Mouse (Mus musculus) activated CD4-positive, CD25-positive, alpha-beta regulatory T cell, adult 4 months (primary cell): ENCODE measurements around the gene Nr4a1. TPM values are rescaled to one million over a fixed set of nuclear protein-coding genes. Genes with fewer than 3 reads are reported as not detected.
A peak's percentile ranks its signal among the peaks of the same experiment; 100 is the strongest.

Source experiments
- ATAC-seq: one replicate; pipeline ENCODE4 v1.8.0; 2017
- polyA plus RNA-seq, 2 experiments: library from polyadenylated mRNA; unstranded; fragments of 100-300 nt; shearing (Covaris generic); gene quantifications; one replicate each; pipeline ENCODE4 v1.2.1; 2017

The Nr4a1 gene
- polyA plus RNA-seq, 2 experiments from 2014 or later = 37.5 to 92.8 TPM

- ATAC-seq = no peak
Measured at GRCm38 (mm10) chr15:101233641-101234275, 20.3 kb upstream of the Nr4a1 start.

- no peak for ATAC-seq
Measured at GRCm38 (mm10) chr15:101234611-101235341, 19.3 kb upstream of the Nr4a1 start.

DNA sequence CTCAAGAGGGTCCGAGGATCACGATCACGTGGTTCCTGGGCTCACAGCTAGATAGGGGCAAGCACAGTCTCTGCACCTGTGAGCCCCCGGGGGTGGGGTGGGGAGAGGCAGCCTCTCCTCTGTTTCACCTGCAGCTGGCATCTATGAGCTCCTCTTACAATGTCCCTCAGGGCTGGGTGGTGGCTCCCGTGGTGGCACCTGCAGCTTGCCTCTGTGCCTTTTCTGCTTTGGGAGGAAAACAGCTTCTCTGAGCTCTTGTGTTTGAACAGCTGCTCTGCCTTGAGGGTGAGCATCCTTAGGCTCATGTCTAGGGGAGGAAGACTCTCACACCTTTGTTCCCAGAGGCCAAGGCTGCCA, 18.7 kb upstream of the Nr4a1 start:
- no peak for ATAC-seq

- no peak for ATAC-seq
Measured at GRCm38 (mm10) chr15:101235728-101236327, 18.2 kb upstream of the Nr4a1 start.

DNA sequence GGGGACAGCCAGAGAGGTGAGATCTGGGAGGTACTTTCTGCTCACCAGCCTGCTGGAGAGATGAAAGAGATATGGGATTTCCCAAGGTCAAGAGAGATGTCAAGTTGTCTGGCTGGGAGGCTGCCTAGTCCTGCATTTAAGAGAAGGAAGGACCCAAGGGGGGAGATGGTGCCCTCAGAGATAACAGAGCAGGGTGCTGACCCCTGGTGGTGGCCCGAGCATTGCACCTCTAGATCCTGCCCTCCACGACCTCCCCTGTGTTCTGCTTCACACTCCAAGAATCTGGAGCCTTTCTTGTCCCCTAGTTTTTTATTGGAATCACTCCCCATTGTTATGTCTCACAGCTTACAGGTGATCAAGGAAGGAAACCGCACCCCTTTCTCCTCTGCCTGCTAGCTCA, 17.2 kb upstream of the Nr4a1 start:
- peak; percentile 48 for ATAC-seq

GRCm38 (mm10) chr15:101238885-101239511, 15.1 kb upstream of the Nr4a1 start:
- peak; percentile 12 for ATAC-seq

DNA sequence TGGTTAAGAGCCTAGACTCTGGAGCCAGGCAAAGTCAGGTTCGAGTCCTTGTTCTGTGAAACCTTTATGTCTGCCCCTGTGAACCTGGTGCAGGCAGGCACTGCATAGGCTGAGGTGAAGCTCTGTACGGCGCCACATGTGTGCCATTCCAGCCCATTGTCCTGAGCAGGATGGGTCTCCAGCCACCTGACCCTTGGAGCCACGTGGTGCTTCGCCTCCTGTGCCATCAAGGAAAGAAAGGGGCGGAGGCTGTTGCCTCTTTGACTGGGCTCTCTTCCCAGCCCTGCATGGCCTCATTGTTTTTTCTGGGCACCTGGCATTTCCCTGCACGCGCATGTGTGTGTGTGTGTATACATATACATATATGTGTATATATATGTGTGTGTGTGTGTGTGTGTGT, 14.2 kb upstream of the Nr4a1 start:
- ATAC-seq = no peak

DNA sequence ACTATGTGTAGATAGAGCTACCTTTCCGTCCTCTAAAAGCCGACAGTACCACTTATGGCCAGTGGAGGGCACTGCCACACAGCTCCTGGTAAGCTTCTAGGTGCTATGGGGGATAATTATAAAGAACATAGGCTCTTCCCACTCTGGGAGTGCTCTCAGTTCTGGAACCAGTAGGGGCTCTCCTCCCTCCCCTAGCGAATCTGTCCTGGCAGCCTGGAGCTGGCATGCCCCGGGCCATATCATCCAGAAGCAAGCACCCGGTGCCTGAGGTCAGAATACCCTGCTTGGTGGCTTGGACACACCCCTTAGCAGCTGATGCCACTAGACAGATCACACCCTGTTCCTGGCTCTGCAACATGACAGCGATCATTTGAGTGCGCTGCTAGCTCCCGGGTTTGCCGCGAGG, 13.3 kb upstream of the Nr4a1 start:
- ATAC-seq = peak; percentile 79

- ATAC-seq = no peak
Measured at GRCm38 (mm10) chr15:101241236-101241635, 12.8 kb upstream of the Nr4a1 start.

- no peak for ATAC-seq
Measured at GRCm38 (mm10) chr15:101241853-101242252, 12.2 kb upstream of the Nr4a1 start.

DNA sequence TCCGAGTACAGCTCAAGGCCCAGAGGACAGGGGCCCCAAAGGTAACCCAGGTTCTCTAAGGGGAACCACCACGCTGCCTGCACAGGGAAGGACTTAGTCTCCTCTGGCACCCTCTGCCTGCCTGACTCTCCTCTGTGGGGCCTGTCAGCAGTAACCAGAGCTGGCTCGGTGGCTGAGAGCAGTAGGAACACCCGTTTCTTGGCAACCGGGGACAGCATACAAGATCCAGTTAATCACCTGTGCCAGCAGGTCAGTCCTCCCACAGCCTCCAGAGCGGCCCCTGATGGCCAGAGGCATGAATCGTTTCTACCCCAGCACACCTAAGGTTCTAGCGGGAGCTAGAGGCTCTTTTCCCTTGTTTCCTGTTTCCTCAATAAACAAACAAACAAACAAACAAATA, 11.4 kb upstream of the Nr4a1 start:
- ATAC-seq = no peak

DNA sequence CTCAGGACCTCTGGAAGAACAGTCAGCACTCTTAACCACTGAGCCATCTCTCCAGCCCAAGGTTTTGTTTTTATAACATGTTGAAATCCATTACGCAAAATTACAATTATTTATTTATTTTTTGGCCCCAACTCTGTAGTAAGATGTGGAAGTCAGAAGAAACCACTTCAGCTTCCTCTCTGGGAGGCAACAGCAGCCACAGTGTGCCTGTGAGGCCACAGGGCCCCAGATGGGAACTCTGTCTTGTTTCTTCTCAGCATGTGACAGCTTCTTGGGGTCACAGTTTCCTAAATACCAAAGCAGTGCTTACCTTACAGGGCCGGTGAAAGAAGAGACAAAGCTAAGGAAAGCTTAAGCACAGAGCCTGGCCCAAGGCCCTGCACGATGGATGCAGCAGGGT, 10.1 kb upstream of the Nr4a1 start:
- ATAC-seq = no peak

DNA sequence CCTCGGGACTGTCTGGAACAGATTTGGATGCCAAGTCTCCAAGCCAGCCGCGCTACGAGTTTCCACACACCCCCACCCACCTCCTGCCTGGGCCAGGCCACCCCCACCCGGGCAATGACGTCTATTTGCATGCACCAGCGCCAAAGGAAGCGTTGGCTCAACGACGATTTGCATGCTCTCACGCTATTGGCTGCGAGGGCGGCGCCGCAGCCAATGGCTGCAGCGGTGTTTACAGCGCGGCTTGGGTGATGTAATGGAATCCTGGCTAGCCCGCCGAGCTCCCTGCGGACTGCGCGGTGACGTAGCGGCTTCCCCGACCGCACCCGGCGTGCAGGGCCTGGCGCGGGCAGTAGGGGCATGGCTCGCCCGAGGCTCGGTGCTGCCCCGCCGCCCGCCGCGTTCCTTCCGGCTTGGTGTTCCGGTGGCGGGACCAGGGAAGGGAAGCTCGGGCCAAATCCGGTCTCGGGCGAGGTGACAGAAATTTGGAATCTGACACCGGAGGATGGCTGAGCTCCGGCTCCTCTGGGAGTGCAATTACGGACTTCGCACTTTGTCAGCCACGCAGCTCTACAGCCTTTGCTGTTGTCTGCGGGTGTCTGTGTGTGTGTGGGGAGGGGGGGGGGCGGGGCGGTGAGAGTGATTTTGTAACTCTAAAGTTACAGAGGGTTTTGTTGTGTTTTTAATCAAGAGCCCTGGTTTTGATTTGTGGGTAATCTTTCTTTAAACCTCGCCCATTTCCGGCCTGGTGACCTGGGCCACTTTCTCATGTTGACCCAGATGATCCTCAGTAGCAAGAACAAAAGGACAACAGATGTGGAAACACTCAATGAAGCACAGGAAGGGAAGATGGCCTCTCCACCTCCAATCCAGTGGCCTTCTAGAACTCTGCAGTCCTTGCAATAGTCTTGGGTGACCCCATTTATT, 7.6 kb upstream of the Nr4a1 start:
- ATAC-seq = peak; percentile 91

- ATAC-seq = peak; percentile 32
Measured at GRCm38 (mm10) chr15:101247155-101247498, 6.9 kb upstream of the Nr4a1 start.

GRCm38 (mm10) chr15:101248029-101248710, 5.9 kb upstream of the Nr4a1 start:
- no peak for ATAC-seq

DNA sequence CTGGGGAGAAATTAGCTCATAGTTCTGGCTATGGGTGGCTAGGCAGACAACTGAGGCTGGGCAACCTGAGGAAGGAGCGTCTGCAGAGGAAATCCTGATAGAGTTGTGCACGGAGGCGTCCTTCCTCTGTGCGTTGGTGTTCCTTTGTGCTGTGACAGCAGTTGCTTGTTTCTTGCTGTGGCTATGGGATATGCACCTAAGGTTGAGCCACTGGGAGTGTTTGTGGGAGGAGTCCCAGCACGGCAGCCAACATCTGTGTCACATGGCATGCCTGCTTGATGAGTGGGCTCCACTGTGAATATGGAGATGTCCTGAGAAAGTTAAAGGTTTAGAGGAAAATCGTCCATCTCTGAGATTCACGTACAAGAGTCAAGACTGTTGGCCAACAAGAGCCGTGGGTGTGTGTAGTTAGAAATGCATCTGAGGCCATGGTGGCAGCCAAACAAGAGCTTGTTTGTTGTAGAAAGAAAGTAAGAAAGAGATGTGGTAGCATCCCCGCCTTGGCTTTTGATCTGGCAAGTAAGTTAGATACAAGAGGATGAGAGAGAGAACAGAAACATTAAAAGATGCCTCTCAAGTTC, 3.8 kb upstream of the Nr4a1 start:
- ATAC-seq = no peak

DNA sequence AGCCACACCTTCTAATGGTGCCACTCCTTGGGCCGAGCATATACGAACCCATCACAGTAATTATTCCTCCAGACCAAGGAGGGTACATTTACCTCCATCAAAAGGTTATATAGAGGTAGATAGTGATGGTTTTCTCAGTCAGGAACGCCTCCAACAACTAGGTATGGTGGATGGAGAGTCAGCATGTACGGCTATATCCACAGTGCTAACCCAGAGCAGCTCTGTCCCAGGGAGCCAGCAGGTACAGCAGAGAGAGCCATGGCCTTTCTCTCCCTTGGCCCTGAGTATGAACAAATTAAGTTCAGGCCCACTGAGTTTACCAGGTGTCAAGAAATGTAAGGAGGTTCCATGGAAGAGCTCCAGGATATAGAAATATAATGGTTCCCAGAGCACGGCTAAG, 2.1 kb upstream of the Nr4a1 start:
- ATAC-seq = no peak

DNA sequence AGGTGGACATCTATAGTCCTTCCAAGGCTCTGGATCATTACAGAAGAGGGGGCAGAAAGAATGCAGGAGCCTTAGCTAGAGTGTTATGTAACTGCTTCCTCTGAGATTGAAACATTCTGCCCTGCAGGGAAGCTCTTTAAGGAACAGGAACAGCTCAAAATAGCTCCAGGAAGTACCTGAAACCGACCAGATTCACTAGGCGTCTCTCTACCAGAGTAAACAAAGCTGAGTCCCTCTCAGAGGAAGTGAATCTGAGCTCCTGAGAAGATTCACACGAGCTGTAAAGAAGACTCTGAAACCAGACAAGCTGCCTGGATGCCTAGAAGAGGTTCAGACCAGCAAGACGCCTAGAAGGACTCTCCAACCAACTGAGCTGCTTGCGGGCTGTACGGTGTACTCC, 1.5 kb upstream of the Nr4a1 start:
- no peak for ATAC-seq

DNA sequence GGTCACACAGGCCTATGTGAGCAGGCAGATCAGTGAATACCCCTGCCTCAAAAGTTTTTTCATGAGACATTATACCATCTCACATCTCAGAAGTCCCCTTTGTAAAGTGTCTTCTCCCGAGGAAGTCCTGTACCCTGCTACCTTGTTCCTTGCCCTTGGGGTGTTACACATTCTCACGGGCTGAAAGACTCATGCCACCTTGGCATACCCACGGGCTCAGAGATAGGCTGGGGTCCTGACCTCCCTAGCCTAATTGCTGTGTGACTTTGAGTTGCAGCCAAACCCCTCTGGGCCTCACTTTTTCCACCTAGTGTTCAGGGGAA, 545 bp upstream of the Nr4a1 start:
- ATAC-seq = no peak

DNA sequence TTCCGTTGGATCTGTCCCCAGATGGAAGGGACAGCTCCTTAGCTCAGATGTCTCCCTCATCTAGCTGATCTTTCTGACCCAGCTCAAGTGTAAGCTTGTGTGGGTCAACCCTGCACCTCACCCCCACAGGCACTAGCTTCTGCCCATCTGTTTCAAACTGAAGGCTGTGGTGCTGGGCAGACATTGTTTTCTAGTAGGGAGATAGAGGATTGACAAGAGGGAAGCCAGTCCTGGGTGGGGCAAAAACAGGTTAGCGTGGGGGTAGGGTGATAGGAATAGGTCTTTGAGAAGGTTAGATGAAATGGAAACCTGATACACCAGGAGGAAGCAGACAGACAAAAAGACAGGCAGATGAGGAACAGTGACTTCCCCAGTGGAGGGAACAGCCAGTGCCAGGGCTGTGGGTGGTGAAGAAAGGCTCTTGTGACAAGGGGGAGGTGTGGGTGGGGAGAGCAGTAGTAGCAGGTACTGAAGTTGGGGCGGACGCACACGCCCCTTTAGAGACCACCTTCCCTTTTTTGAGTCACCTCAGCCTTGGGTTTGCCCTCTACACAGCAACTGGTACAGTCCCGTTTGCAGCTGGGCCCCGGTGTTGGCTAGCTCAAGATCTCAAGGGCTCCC, 1.9 kb downstream of the Nr4a1 start:
- no peak for ATAC-seq

DNA sequence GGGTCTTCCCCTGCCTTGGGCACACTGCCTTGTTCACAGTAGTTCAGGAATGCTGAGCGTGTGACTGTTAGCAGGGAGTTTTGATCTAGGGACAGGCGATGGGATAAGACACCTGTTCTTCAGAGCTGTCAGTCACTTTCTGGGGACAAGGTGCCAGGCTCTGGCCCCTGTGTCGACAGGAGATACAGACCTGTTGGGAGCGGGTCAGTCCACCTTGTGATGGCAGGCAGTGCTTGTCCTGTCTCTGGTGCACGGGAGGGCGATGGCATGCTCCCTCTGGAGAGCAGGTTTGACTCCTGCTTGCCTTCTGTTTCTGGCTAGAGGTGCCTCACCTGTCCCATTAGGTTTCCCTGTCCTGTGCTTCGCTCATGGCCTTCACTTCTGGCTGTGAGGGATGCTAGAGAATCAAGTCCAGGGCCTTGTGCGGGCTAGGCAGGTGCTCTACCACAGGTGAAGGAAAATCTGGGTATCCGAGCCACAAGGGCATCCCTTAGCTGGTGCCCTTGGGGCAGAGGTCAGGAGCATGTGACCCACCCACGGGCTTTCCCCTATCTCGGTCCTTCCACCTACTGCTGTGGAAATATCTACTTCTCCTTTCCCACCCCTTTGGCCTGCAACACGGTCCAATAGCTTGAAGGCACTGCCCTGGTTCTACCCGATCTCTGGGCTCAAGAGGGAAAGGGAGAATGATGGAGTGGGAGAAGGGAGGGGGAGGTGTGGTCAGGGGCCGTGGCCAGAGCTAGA, 2.6 kb downstream of the Nr4a1 start:
- no peak for ATAC-seq
